Mouse (Mus musculus): ENCODE measurements at regions not wholly inside any gene's neighbourhood (a gene's known extent, or its start where the extent isn't known, plus 50 kb on each side); places are given as distances from the start of the nearest gene placed in this dataset.

GRCm38 (mm10) chr12:42457655-42458054 lies 971.4 kb upstream of the Lrrn3 start:
- DNase-seq (ENCODE audit: low spot score) = no peak

GRCm38 (mm10) chr12:42435616-42436015 lies 949.4 kb upstream of the Lrrn3 start:
- no peak for DNase-seq (ENCODE audit: low spot score)

- peak; percentile 0 for DNase-seq (ENCODE audit: low spot score)
Measured at GRCm38 (mm10) chr12:42427470-42427869, 941.2 kb upstream of the Lrrn3 start.

All from embryo, embryonic 10.5 days (tissue).